Mouse (Mus musculus) neural tube, embryonic 13.5 days (tissue): ENCODE measurements at regions not wholly inside any gene's neighbourhood (a gene's known extent, or its start where the extent isn't known, plus 50 kb on each side); places are given as distances from the start of the nearest gene placed in this dataset.

Experiments used
- ATAC-seq: fragments of 200-750 bp; cut with Nextera tagmentation; 2 replicates; pipeline ENCODE4 v1.8.0; 2017; ENCODE audit warnings: low read depth, mild to moderate bottlenecking, moderate TSS enrichment, moderate library complexity
- H3K27ac ChIP-seq: fragments of 300-500 bp; sonication (generic); replicated peaks from 2 replicates; pipeline ENCODE4 v1.5.1; 2015; ENCODE audit warnings: moderate library complexity, mild to moderate bottlenecking, inconsistent platforms
- H3K27me3 ChIP-seq: fragments of 300-500 bp; sonication (generic); 2 replicates; pipeline ENCODE4 v1.6.1; 2015; ENCODE audit warnings: mild to moderate bottlenecking, inconsistent platforms
- H3K36me3 ChIP-seq: fragments of 300-500 bp; sonication (generic); 2 replicates; pipeline ENCODE4 v1.6.1; 2015; ENCODE audit warnings: mild to moderate bottlenecking, inconsistent platforms
- H3K4me1 ChIP-seq: fragments of 300-500 bp; sonication (generic); replicated peaks from 2 replicates; pipeline ENCODE4 v1.6.1; 2015; ENCODE audit warnings: inconsistent platforms
- H3K4me2 ChIP-seq: fragments of 300-500 bp; sonication (generic); 2 replicates; pipeline ENCODE4 v1.6.1; 2015; ENCODE audit warnings: inconsistent platforms, mild to moderate bottlenecking, moderate library complexity
- H3K4me3 ChIP-seq: fragments of 300-500 bp; sonication (generic); 2 replicates; pipeline ENCODE4 v1.5.1; 2015; ENCODE audit warnings: mild to moderate bottlenecking, inconsistent platforms
- H3K9ac ChIP-seq: fragments of 300-500 bp; sonication (generic); 2 replicates; pipeline ENCODE4 v1.6.1; 2015; ENCODE audit warnings: moderate library complexity, mild to moderate bottlenecking, inconsistent platforms
- H3K9me3 ChIP-seq: fragments of 300-500 bp; sonication (generic); 2 replicates; pipeline ENCODE4 v1.6.1; 2016; ENCODE audit warnings: inconsistent platforms
- whole genome bisulfite sequencing: fragments of 180-500 bp; shearing (Covaris S2); methylation state at CpG from one replicate; pipeline ENCODE4 v1.1.7; 2015; 5-methylcytosine and 5-hydroxymethylcytosine counted together

- ATAC-seq: no peak
- WGBS: 83% methylated on average over 2 of the region's 2 CpGs
Measured at GRCm38 (mm10) chr10:87687844-87688243, 166.2 kb downstream of the Pah start.

GRCm38 (mm10) chr10:87690831-87691230 is 167.2 kb upstream of the Igf1 start:
- no peak for ATAC-seq
- Histone ChIP-seq H3K27me3 (no peaks in the 10 kb centered on the region), H3K9ac (no peak overlapping the region), H3K27ac (no peak overlapping the region), H3K9me3 (no peaks in the 10 kb centered on the region), H3K36me3 (no peaks in the 10 kb centered on the region), H3K4me3 (no peak overlapping the region), H3K4me2 (no peak overlapping the region), H3K4me1 (no peaks in the 10 kb centered on the region)

More at GRCm38 (mm10) chr10:87687844-87688243, 166.2 kb downstream of the Pah start:
- Histone ChIP-seq H3K27ac (no peak overlapping the region), H3K4me1 (no peaks in the 10 kb centered on the region), H3K9me3 (no peaks in the 10 kb centered on the region), H3K4me3 (no peak overlapping the region), H3K9ac (no peak overlapping the region), H3K36me3 (no peaks in the 10 kb centered on the region), H3K4me2 (no peak overlapping the region), H3K27me3 (no peaks in the 10 kb centered on the region)

GRCm38 (mm10) chr10:87696485-87696884 is 161.6 kb upstream of the Igf1 start:
- Histone ChIP-seq H3K27ac (no peak overlapping the region), H3K4me2 (no peak overlapping the region), H3K27me3 (no peaks in the 10 kb centered on the region), H3K4me1 (no peaks in the 10 kb centered on the region), H3K36me3 (no peaks in the 10 kb centered on the region), H3K9ac (no peak overlapping the region), H3K4me3 (no peak overlapping the region), H3K9me3 (no peaks in the 10 kb centered on the region)
- WGBS: 69% methylated on average over 4 of the region's 4 CpGs
- ATAC-seq: no peak

DNA sequence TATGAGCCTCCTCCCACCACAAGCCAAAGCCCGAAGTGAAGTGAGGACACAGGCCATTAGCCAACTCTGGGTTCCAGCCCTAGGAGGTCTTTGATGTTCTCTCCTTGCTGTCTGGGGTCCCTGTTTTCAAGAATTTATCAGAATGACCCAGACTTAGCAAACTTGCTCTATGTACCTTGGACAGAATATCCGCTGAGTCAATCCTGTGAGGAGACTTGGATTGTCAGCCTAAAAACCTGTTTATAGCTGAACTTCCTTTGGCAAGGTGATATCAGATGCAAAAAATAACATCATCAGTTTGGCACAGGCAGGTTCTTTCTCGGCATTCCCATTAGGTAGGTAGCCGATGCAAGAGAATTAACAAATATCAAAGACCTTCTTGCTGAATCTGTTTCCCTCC is 146.9 kb upstream of the Igf1 start:
- H3K4me2 ChIP-seq: no peak overlapping the region
- H3K9ac ChIP-seq: no peak overlapping the region
- H3K36me3 ChIP-seq: no peaks in the 10 kb centered on the region
- no peaks in the 10 kb centered on the region for H3K4me1 ChIP-seq
- ATAC-seq: no peak
- H3K4me3 ChIP-seq: no peak overlapping the region
- no peak overlapping the region for H3K27ac ChIP-seq
- 85% methylated on average over 4 of the region's 4 CpGs for WGBS
- H3K27me3 ChIP-seq: no peaks in the 10 kb centered on the region
- H3K9me3 ChIP-seq: no peaks in the 10 kb centered on the region

- WGBS: 70% methylated on average over 3 of the region's 3 CpGs
- no peak overlapping the region for H3K4me2 ChIP-seq
- no peaks in the 10 kb centered on the region for H3K4me1 ChIP-seq
- no peak overlapping the region for H3K4me3 ChIP-seq
- ATAC-seq: no peak
- no peaks in the 10 kb centered on the region for H3K9me3 ChIP-seq
- H3K36me3 ChIP-seq: no peaks in the 10 kb centered on the region
- no peak overlapping the region for H3K9ac ChIP-seq
- no peaks in the 10 kb centered on the region for H3K27me3 ChIP-seq
- H3K27ac ChIP-seq: no peak overlapping the region
Measured at GRCm38 (mm10) chr10:87711798-87712197, 146.3 kb upstream of the Igf1 start.

GRCm38 (mm10) chr10:87715874-87716600 is 142.0 kb upstream of the Igf1 start:
- H3K27ac ChIP-seq: no peak overlapping the region
- H3K36me3 ChIP-seq: no peaks in the 10 kb centered on the region
- H3K27me3 ChIP-seq: no peaks in the 10 kb centered on the region
- H3K9me3 ChIP-seq: no peaks in the 10 kb centered on the region
- WGBS: 83% methylated on average over 6 of the region's 6 CpGs
- ATAC-seq: no peak
- H3K4me1 ChIP-seq: no peaks in the 10 kb centered on the region
- no peak overlapping the region for H3K9ac ChIP-seq
- no peak overlapping the region for H3K4me3 ChIP-seq
- H3K4me2 ChIP-seq: no peak overlapping the region

DNA sequence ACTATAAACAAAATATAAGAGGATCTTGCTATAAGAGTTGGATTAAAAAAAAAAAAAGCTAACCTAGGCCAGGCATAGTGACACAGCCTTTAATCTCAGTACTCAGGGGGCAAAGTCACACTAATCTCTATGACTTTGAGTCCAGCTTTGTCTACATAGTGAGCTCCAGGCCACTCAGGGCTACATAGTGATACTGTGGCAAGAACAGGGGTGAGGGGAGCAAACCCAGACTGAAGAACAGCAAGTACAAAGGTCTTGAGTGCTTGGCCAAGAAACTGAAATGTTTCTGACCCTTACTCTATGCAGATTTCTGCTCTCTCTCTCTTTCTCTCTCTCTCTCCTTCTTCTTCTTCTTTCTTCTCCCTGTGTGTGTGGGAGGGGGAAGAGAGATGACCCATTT is 140.9 kb upstream of the Igf1 start:
- H3K4me1 ChIP-seq: no peaks in the 10 kb centered on the region
- no peaks in the 10 kb centered on the region for H3K27me3 ChIP-seq
- no peak overlapping the region for H3K9ac ChIP-seq
- no peaks in the 10 kb centered on the region for H3K36me3 ChIP-seq
- H3K9me3 ChIP-seq: no peaks in the 10 kb centered on the region
- no peak overlapping the region for H3K4me3 ChIP-seq
- no peak for ATAC-seq
- no peak overlapping the region for H3K4me2 ChIP-seq
- H3K27ac ChIP-seq: no peak overlapping the region

DNA sequence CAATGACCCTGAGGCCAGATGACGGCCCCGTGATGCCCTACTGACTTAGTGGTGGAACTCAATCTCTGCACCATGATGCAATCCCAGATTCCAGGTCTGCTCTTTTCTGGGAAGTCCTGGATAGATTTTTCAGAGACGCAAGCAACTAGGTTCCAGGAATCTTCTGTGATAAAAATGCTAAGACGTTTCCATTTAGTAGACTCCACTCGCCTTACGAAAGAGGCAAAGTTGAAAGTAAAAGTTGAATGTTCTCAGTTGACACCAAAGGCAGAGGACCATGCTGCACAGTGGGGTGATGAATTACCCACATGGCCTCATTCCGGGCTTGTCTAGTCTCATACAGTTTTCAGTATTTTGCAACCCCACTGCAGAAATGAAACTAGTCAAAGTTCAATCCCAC is 139.6 kb upstream of the Igf1 start:
- WGBS: 92% methylated on average over 7 of the region's 7 CpGs
- ATAC-seq: no peak
- no peak overlapping the region for H3K4me3 ChIP-seq
- H3K9ac ChIP-seq: no peak overlapping the region
- H3K4me1 ChIP-seq: no peaks in the 10 kb centered on the region
- no peak overlapping the region for H3K27ac ChIP-seq
- H3K4me2 ChIP-seq: no peak overlapping the region
- no peaks in the 10 kb centered on the region for H3K9me3 ChIP-seq
- no peaks in the 10 kb centered on the region for H3K36me3 ChIP-seq
- no peaks in the 10 kb centered on the region for H3K27me3 ChIP-seq

GRCm38 (mm10) chr10:87719978-87720377 is 138.1 kb upstream of the Igf1 start:
- Histone ChIP-seq H3K4me3 (no peak overlapping the region), H3K9me3 (no peaks in the 10 kb centered on the region), H3K4me1 (no peaks in the 10 kb centered on the region), H3K27me3 (no peaks in the 10 kb centered on the region), H3K9ac (no peak overlapping the region), H3K4me2 (no peak overlapping the region), H3K36me3 (no peaks in the 10 kb centered on the region), H3K27ac (no peak overlapping the region)
- ATAC-seq: no peak

DNA sequence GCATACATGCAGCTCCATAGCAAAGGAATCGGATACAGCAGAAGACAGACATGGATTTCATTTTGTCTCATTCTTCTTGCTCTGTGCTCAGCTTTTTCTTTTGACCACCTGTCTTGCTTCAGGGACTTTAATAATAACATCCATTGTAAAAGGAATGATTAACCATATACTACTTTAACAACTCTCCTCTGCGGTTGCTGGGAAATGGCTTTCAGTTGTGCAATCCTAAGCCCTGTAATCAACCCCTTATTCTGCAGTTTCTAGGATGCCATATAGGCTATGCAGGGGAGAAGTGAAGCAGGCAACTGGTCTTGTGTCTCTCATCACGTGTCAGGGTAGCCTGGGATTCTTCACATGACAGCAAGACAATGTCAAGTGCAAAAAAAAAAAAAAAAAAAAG is 135.8 kb upstream of the Igf1 start:
- no peaks in the 10 kb centered on the region for H3K4me1 ChIP-seq
- H3K27me3 ChIP-seq: no peaks in the 10 kb centered on the region
- no peak overlapping the region for H3K9ac ChIP-seq
- no peaks in the 10 kb centered on the region for H3K9me3 ChIP-seq
- H3K4me3 ChIP-seq: no peak overlapping the region
- no peak for ATAC-seq
- 79% methylated on average over 3 of the region's 3 CpGs for WGBS
- H3K27ac ChIP-seq: no peak overlapping the region
- no peak overlapping the region for H3K4me2 ChIP-seq
- H3K36me3 ChIP-seq: no peaks in the 10 kb centered on the region

GRCm38 (mm10) chr10:87732658-87733057 is 125.4 kb upstream of the Igf1 start:
- Histone ChIP-seq H3K27ac (no peak overlapping the region), H3K4me3 (no peak overlapping the region), H3K36me3 (no peaks in the 10 kb centered on the region), H3K9me3 (no peaks in the 10 kb centered on the region), H3K27me3 (no peaks in the 10 kb centered on the region), H3K4me2 (no peak overlapping the region), H3K9ac (no peak overlapping the region), H3K4me1 (no peaks in the 10 kb centered on the region)
- WGBS: 93% methylated on average over 1 of the region's 1 CpGs
- ATAC-seq: no peak

- 74% methylated on average over 7 of the region's 7 CpGs for whole genome bisulfite sequencing
- Histone ChIP-seq H3K4me3 (no peak overlapping the region), H3K27ac (no peak overlapping the region), H3K9me3 (no peaks in the 10 kb centered on the region), H3K9ac (no peak overlapping the region), H3K4me1 (no peaks in the 10 kb centered on the region), H3K36me3 (no peaks in the 10 kb centered on the region), H3K4me2 (no peak overlapping the region), H3K27me3 (no peaks in the 10 kb centered on the region)
- no peak for ATAC-seq
Measured at GRCm38 (mm10) chr10:87733241-87733640, 124.8 kb upstream of the Igf1 start.

DNA sequence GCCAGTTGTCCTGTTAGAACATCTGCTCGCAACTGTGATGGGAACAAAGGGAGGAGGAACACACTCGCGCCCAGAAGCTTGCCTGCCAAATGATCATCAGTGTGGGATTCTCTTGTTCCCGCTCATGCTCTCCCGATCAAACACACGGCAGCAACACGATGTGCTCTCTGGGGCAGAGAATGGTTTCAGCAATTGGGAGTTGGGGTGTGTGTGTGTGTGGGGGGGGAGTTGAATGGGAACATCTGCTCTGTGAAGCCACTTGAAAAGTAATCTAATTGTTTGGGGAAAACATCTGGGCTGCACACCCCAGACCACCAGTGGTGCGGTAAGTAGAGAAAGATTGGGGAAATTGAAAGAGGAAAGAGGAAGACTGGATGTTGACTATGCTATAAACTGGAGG is 117.7 kb upstream of the Igf1 start:
- no peaks in the 10 kb centered on the region for H3K27me3 ChIP-seq
- H3K36me3 ChIP-seq: no peaks in the 10 kb centered on the region
- no peak overlapping the region for H3K9ac ChIP-seq
- ATAC-seq: no peak
- no peak overlapping the region for H3K27ac ChIP-seq
- H3K4me2 ChIP-seq: no peak overlapping the region
- no peaks in the 10 kb centered on the region for H3K9me3 ChIP-seq
- no peaks in the 10 kb centered on the region for H3K4me1 ChIP-seq
- no peak overlapping the region for H3K4me3 ChIP-seq
- WGBS: 72% methylated on average over 8 of the region's 8 CpGs
